Comparison of ENCODE assay signal across 8 mouse cellular contexts in genomic region chr13:44731727-44732441, GRCm38 (mm10). TPM values are rescaled to one million over a fixed set of nuclear protein-coding genes. Genes with fewer than 3 reads are reported as not detected.
DNase-seq lines count a peak whose midpoint lies in the region; ATAC-seq and TF ChIP-seq lines count a peak whose summit lies in the region.

No protein-coding gene starts in this region.

- no peaks in the 10 kb centered on the region for H3K27me3 ChIP-seq in erythroblast, embryonic 14.5 days (ENCODE audit: control insufficient read depth)
- H3K27me3 ChIP-seq in embryonic facial prominence, embryonic 12.5 days: no peaks in the 10 kb centered on the region
- no peaks in the 10 kb centered on the region for H3K27me3 ChIP-seq in intestine, embryonic 16.5 days (replicated peaks; ENCODE audit: control insufficient read depth, insufficient read depth, low read length)
- H3K27me3 ChIP-seq in myocyte (ENCODE audit: control insufficient read depth, insufficient read depth, insufficient read length): no peaks in the 10 kb centered on the region

- ATAC-seq in erythroblast, adult 5-6 weeks (replicated peaks; ENCODE audit: low FRiP score, poor library complexity, severe bottlenecking): no peak
- no peak for ATAC-seq in embryonic facial prominence, embryonic 12.5 days (ENCODE audit: insufficient number of reproducible peaks, insufficient read depth, low FRiP score, low TSS enrichment)
- ATAC-seq in intestine, embryonic 16.5 days: no peak

- peak overlapping the region; percentile 89 for H3K4me3 ChIP-seq in erythroblast, embryonic 14.5 days (replicated peaks)
- H3K4me3 ChIP-seq in embryonic facial prominence, embryonic 12.5 days: peak overlapping the region; percentile 52
- peak overlapping the region; percentile 82 for H3K4me3 ChIP-seq in intestine, embryonic 16.5 days (ENCODE audit: low read length)
- H3K4me3 ChIP-seq in myocyte: peak overlapping the region; percentile 39

- peak; percentile 23 to 35 for DNase-seq in B cell, adult 2 months
- no peak for DNase-seq in frontal cortex, postnatal 25 days (ENCODE audit: low spot score in 2 of 2)
- DNase-seq in adrenal gland, postnatal 25 days: no peak

- H3K9me3 ChIP-seq in erythroblast, embryonic 14.5 days (ENCODE audit: control insufficient read depth, low read length): no peaks in the 10 kb centered on the region
- no peaks in the 10 kb centered on the region for H3K9me3 ChIP-seq in embryonic facial prominence, embryonic 12.5 days
- no peaks in the 10 kb centered on the region for H3K9me3 ChIP-seq in intestine, embryonic 16.5 days (ENCODE audit: control insufficient read depth, low read length)

- WGBS in embryonic facial prominence, embryonic 12.5 days: under 1% methylated on average over 16 of the region's 16 CpGs
- WGBS in intestine, embryonic 16.5 days: under 1% methylated on average over 16 of the region's 16 CpGs

- H3K4me1 ChIP-seq in erythroblast, embryonic 14.5 days (ENCODE audit: control insufficient read depth): peaks cover 50% of the 10 kb centered on the region
- peaks cover 25% of the 10 kb centered on the region; the same call in 1 of the 2 replicates for H3K4me1 ChIP-seq in embryonic facial prominence, embryonic 12.5 days
- peaks cover 18% of the 10 kb centered on the region for H3K4me1 ChIP-seq in intestine, embryonic 16.5 days (ENCODE audit: control insufficient read depth, insufficient read depth, low read length)

- H3K9ac ChIP-seq in embryonic facial prominence, embryonic 12.5 days: peak overlapping the region; percentile 52
- H3K9ac ChIP-seq in intestine, embryonic 16.5 days (ENCODE audit: low read depth, low read length): peak overlapping the region; percentile 95

- 0 out of 2 replicates have a peak overlapping the region, but pooled peaks have one; percentile 3 for H3K27ac ChIP-seq in embryonic facial prominence, embryonic 12.5 days
- H3K27ac ChIP-seq in intestine, embryonic 16.5 days (ENCODE audit: low read length): peak overlapping the region; percentile 9

- H3K4me2 ChIP-seq in embryonic facial prominence, embryonic 12.5 days (replicated peaks): peak overlapping the region; percentile 75
- peak overlapping the region; percentile 71 for H3K4me2 ChIP-seq in intestine, embryonic 16.5 days (ENCODE audit: low read depth, low read length)
- peak overlapping the region; percentile 92 for H3K4me2 ChIP-seq in myocyte (ENCODE audit: low read depth)

- H3ac ChIP-seq in myocyte (ENCODE audit: control insufficient read depth, insufficient read length): no peak overlapping the region

- H3K36me3 ChIP-seq in erythroblast, embryonic 14.5 days (ENCODE audit: control insufficient read depth): no peaks in the 10 kb centered on the region
- no peaks in the 10 kb centered on the region for H3K36me3 ChIP-seq in embryonic facial prominence, embryonic 12.5 days
- H3K36me3 ChIP-seq in intestine, embryonic 16.5 days (ENCODE audit: control insufficient read depth, insufficient read depth, low read length): no peaks in the 10 kb centered on the region
- H3K36me3 ChIP-seq in myocyte (ENCODE audit: control insufficient read depth, insufficient read depth): no peaks in the 10 kb centered on the region

- H3K79me2 ChIP-seq in myocyte (ENCODE audit: control insufficient read depth, insufficient read depth): peaks cover 41% of the 10 kb centered on the region

- no peak for TF ChIP-seq POLR2A in myocyte (IDR thresholded peaks at IDR 0.05; ENCODE audit: insufficient read length, low read depth)

TF ChIP-seq in myocyte, 11 proteins besides CTCF, POLR2A, EP300 and RAD21:
- TF ChIP-seq TCF3 (IDR thresholded peaks at IDR 0.05; ENCODE audit: insufficient read length, low read depth) (no peak), USF1 (IDR thresholded peaks at IDR 0.05; ENCODE audit: low read depth) (no peak), TCF12 (IDR thresholded peaks at IDR 0.05; ENCODE audit: insufficient read depth, poor library complexity, severe bottlenecking) (no peak), MAX (IDR thresholded peaks at IDR 0.05; ENCODE audit: low read depth) (no peak), MYOG (IDR thresholded peaks at IDR 0.05; ENCODE audit: control insufficient read depth in 1 of 3, insufficient read depth in 1 of 3, insufficient read length in 2 of 3, low read depth in 2 of 3) (no peak), E2F4 (IDR thresholded peaks at IDR 0.05; ENCODE audit: insufficient read depth) (no peak), CEBPB (IDR thresholded peaks at IDR 0.05; ENCODE audit: insufficient read depth, poor library complexity, severe bottlenecking) (no peak), REST (IDR thresholded peaks at IDR 0.05; ENCODE audit: insufficient read depth, insufficient read length) (no peak), SRF (IDR thresholded peaks at IDR 0.05; ENCODE audit: control insufficient read depth, insufficient read length, low read depth) (no peak), POLR2AphosphoS2 (IDR thresholded peaks at IDR 0.05; ENCODE audit: insufficient read length, low read depth) (no peak), MYOD1 (IDR thresholded peaks at IDR 0.05; ENCODE audit: control insufficient read depth in 1 of 3, insufficient read length in 2 of 3, low read depth in 2 of 3) (no peak)

RNA-seq across cellular contexts. Expression of gene Jarid2, which starts 2.6 kb away (rescaled TPM):
- 0.74 and 0.96 TPM in 2 replicates for polyA plus RNA-seq in erythroblast, embryonic 14.5 days (2012)
- total RNA-seq in erythroblast, adult 5-6 weeks (2015; ENCODE audit: low replicate concordance): 10.4 and 25.9 TPM in 2 replicates
- total RNA-seq in erythroblast, adult 5-6 weeks (2017; ENCODE audit: low replicate concordance): 10.1 and 10.9 TPM in 2 replicates
- 48.3 and 54.0 TPM in 2 replicates for polyA plus RNA-seq in embryonic facial prominence, embryonic 12.5 days (2016; fragmentation: Nextera tagmentation; extraction: Ambion mirVana)
- polyA plus RNA-seq in intestine, embryonic 16.5 days (2015; fragmentation: Nextera tagmentation; extraction: Ambion mirVana): 19.2 and 22.0 TPM in 2 replicates
- 3.9 TPM for polyA plus RNA-seq in myocyte (2012; fragmentation: generic; extraction: Trizol)
- total RNA-seq in adrenal gland, postnatal 25 days (2021): 55.7 and 58.0 TPM in 2 replicates

Comparison
In these comparisons a context has a peak if more than half of its experiments do, and no peak if none do; other contexts are left out.
1. H3K4me3 ChIP-seq: peak in every context shown above with its lines; median percentile 89 in erythroblast, embryonic 14.5 days; 82 in intestine, embryonic 16.5 days; 52 in embryonic facial prominence, embryonic 12.5 days; 39 in myocyte.
2. DNase-seq: peak in B cell, adult 2 months (2 of 2); none in frontal cortex, postnatal 25 days (0 of 2) and adrenal gland, postnatal 25 days (single experiment).
3. Peak in every context shown above with its lines, with median percentiles within 50 percentile points of each other: H3K4me2 ChIP-seq.